Mouse (Mus musculus): ENCODE results near the gene Hacd1. TPM values are rescaled to one million over a fixed set of nuclear protein-coding genes. Genes with fewer than 3 reads are reported as not detected.
"Not testable (repeated sequence)": the region's sequence is repeated elsewhere in the genome, so short reads cannot be mapped to it uniquely, and the experiment has no call there.

Gene Hacd1
- total and polyA plus RNA-seq, 3 experiments, result 14.6 to 23.1 TPM; not detected in 1

DNA sequence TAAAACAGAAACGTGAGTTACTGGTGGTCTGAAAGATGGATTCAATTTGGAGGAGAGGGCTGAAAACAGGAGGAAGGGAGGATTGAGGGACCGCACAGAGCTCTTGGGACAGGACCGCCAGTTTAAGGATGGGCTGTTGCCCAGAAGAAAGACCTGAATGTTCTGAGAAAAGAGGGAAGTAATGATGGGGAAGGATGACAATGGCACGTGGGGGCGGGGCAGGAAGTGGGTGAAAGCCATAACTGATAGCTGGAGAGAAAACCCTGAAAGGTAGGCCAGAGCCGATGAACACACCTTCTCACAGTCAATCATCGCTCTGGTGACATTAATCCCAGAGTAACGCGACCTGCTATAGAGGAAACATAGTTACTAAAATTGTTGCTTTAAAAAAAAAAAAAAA is 22.6 kb upstream of the Hacd1 start:
- not testable (repeated sequence) for H3K9ac ChIP-seq (ENCODE audit: control insufficient read depth, low read depth, low read length, poor library complexity, severe bottlenecking); H3K4me3 ChIP-seq (ENCODE audit: control insufficient read depth in 1 of 2, insufficient read depth in 1 of 2, low read depth in 2 of 2, low read length in 2 of 2); H3K27me3 ChIP-seq (ENCODE audit: control insufficient read depth in 1 of 2, insufficient read depth in 2 of 2, low read length in 2 of 2); H3K4me1 ChIP-seq (ENCODE audit: control insufficient read depth in 1 of 2, insufficient read depth in 2 of 2, low read length in 2 of 2); H3K9me3 ChIP-seq (replicated peaks; ENCODE audit: insufficient read depth, low read length)
- peak; percentile 43; the same call in 1 of the 2 replicates for TF ChIP-seq ELF1 (IDR thresholded peaks at IDR 0.05; ENCODE audit: low read depth, low read length)
- peak; percentile 89 for TF ChIP-seq BHLHE40 (IDR thresholded peaks at IDR 0.05; ENCODE audit: borderline replicate concordance, low read depth, low read length)
- 0 out of 2 replicates have a peak, but pooled peaks have one; percentile 9 for TF ChIP-seq ZNF384 (IDR thresholded peaks at IDR 0.05; ENCODE audit: low read depth, low read length)
- TF ChIP-seq GATA1 (IDR thresholded peaks at IDR 0.05; ENCODE audit: low read depth, low read length), result 0 out of 2 replicates have a peak, but pooled peaks have one; percentile 16
- peak; percentile 68 for TF ChIP-seq RCOR1 (IDR thresholded peaks at IDR 0.05; ENCODE audit: low read depth, low read length)
- TF ChIP-seq EP300 (IDR thresholded peaks at IDR 0.05; ENCODE audit: low read depth in 1 of 2, low read length in 2 of 2), result 0 out of 4 replicates have a peak, but pooled peaks have one; percentile 11 to 37
- TF ChIP-seq USF1 (IDR thresholded peaks at IDR 0.05; ENCODE audit: low read depth, low read length), result peak; percentile 36; the same call in 1 of the 2 replicates
- peaks cover 0 to 17% of the 10 kb centered on the region in 2 experiments; a peak in 2 of 4 replicates for H3K36me3 ChIP-seq (ENCODE audit: control insufficient read depth in 1 of 2, insufficient read depth in 2 of 2, low read length in 2 of 2)
- H3K79me2 ChIP-seq (ENCODE audit: control insufficient read depth, insufficient read depth, low read length, poor library complexity), result peaks cover 30% of the 10 kb centered on the region
- DNase-seq (ENCODE audit: low read depth, low spot score), result peak; percentile 74
- H3K27ac ChIP-seq (ENCODE audit: control insufficient read depth, low read depth, low read length), result peak overlapping the region; percentile 42; the same call in 1 of the 2 replicates

DNA sequence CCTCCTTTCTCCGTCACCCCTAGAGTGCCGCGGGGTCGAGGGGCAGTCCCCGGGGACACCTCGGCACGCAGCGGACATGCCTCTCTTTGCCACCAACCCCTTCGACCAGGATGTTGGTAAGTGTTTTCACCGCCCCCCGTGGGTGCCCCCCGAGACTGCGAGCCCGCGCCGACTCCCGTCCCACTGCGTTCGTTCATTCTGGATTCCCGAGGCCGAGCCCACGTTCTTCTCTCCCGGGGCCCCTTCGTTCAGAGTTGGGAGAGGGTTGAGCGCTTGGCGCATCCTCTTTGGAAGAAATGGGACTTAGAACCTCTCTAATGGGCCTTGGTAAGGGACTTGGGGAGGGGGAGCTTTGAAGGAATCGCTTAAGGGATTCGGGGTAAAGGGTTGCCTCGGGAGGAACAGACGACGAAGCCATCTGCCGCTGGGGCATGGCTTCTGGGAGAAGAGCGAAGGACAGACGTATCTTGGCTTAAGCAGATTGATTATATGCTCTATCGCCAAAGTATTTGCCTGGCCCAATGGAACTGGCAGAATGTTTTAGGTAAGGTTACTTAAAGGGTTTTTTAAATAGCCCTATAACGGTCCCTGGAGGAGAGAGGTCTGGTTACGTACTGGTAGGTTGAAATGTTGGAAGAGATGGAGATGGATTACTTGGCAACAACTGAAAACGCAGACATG is 18.4 kb upstream of the Hacd1 start:
- peaks cover 15 to 18% of the 10 kb centered on the region in 2 experiments for H3K4me1 ChIP-seq (ENCODE audit: control insufficient read depth in 1 of 2, insufficient read depth in 2 of 2, low read length in 2 of 2)
- peak; percentile 62 for DNase-seq (ENCODE audit: low read depth, low spot score)
- H3K9ac ChIP-seq (ENCODE audit: control insufficient read depth, low read depth, low read length, poor library complexity, severe bottlenecking), result peak overlapping the region; percentile 93
- H3K4me3 ChIP-seq (ENCODE audit: control insufficient read depth in 1 of 2, insufficient read depth in 1 of 2, low read depth in 2 of 2, low read length in 2 of 2), result peak overlapping the region; percentile 66 to 98
- H3K27ac ChIP-seq (ENCODE audit: control insufficient read depth, low read depth, low read length), result peak overlapping the region; percentile 100
- H3K9me3 ChIP-seq (replicated peaks; ENCODE audit: insufficient read depth, low read length), result no peaks in the 10 kb centered on the region
- TF ChIP-seq ZNF384 (IDR thresholded peaks at IDR 0.05; ENCODE audit: low read depth, low read length), result no peak
- no peak for TF ChIP-seq ELF1 (IDR thresholded peaks at IDR 0.05; ENCODE audit: low read depth, low read length)
- no peak for TF ChIP-seq SMC3 (IDR thresholded peaks at IDR 0.05; ENCODE audit: low read depth, low read length)
- TF ChIP-seq ZKSCAN1 (IDR thresholded peaks at IDR 0.05; ENCODE audit: low read depth, low read length), result no peak
- no peak for TF ChIP-seq USF2 (IDR thresholded peaks at IDR 0.05; ENCODE audit: borderline replicate concordance in 1 of 2, insufficient read depth in 1 of 2, low read depth in 1 of 2, low read length in 2 of 2)
- TF ChIP-seq CTCF (IDR thresholded peaks at IDR 0.05 in 2 of 3, conservative IDR thresholded peaks at IDR 0.05 in 1 of 3; ENCODE audit: control insufficient read depth in 1 of 3, insufficient read depth in 1 of 3, low read depth in 2 of 3, low read length in 3 of 3, poor library complexity in 1 of 3, severe bottlenecking in 1 of 3), result no peak
- no peak for TF ChIP-seq MAFK (IDR thresholded peaks at IDR 0.05; ENCODE audit: borderline replicate concordance, low read depth, low read length)
- TF ChIP-seq MXI1 (IDR thresholded peaks at IDR 0.05; ENCODE audit: low read depth, low read length), result no peak
- no peak for TF ChIP-seq EP300 (IDR thresholded peaks at IDR 0.05; ENCODE audit: low read depth in 1 of 2, low read length in 2 of 2)
- no peak for TF ChIP-seq POLR2AphosphoS5 (IDR thresholded peaks at IDR 0.05; ENCODE audit: borderline replicate concordance, low read depth, low read length)
- no peak for TF ChIP-seq TBP (IDR thresholded peaks at IDR 0.05; ENCODE audit: low read depth, low read length)
- no peak for TF ChIP-seq NELFE (IDR thresholded peaks at IDR 0.05; ENCODE audit: low read depth, low read length)
- H3K36me3 ChIP-seq (ENCODE audit: control insufficient read depth in 1 of 2, insufficient read depth in 2 of 2, low read length in 2 of 2), result peaks cover 0 to 32% of the 10 kb centered on the region in 2 experiments; a peak in 2 of 4 replicates
- peaks cover 31% of the 10 kb centered on the region for H3K79me2 ChIP-seq (ENCODE audit: control insufficient read depth, insufficient read depth, low read length, poor library complexity)
- no peaks in the 10 kb centered on the region for H3K27me3 ChIP-seq (ENCODE audit: control insufficient read depth in 1 of 2, insufficient read depth in 2 of 2, low read length in 2 of 2)

Measured in MEL (cell line).